Mouse (Mus musculus) lung, postnatal 36 days (tissue): ENCODE data around the gene Cacna1c.

Source experiments
- DNase-seq: peaks from one replicate; pipeline ENCODE4 v3.0.0; 2022; ENCODE audit warnings: mixed read lengths

The Cacna1c gene

DNA sequence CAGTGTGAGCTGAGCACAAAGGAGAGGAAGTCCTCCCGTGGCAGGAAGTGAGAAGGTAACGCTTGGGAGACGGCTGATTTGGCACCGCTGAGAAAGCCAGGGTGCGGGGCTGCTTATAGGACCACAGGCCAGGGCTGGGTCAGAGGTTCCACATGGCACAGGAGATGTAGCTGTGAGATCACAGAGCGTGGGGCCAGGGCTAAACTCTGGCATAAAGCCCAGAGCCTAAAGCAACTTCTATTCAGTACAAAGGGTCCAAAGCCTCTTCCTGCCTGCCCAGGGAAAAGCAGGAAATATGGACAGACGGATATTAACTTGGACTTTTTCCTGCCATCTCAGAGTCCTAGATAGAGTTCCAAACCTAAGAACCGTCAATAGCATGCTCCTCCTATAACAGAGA, 107.8 kb downstream of the Cacna1c start:
- peak; percentile 36 for DNase-seq

DNA sequence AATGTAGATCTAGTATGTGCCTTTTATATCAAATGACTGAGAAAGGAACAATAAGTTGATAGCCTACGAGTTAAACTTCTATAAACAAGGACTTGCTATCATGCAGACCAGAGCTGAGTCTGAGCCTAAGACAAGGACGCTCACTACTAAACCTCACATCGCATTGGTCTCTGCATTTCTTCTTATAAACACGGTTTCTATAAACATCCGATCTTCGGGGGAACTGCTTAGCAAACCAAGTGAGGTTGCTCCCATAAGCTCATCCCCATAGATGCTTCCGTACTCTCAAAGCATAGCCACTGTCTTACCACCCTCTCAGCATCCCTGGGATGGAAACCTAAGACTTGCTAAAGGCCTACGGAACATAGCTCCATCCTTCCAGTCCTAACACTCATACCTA, 108.3 kb downstream of the Cacna1c start:
- DNase-seq = no peak

DNA sequence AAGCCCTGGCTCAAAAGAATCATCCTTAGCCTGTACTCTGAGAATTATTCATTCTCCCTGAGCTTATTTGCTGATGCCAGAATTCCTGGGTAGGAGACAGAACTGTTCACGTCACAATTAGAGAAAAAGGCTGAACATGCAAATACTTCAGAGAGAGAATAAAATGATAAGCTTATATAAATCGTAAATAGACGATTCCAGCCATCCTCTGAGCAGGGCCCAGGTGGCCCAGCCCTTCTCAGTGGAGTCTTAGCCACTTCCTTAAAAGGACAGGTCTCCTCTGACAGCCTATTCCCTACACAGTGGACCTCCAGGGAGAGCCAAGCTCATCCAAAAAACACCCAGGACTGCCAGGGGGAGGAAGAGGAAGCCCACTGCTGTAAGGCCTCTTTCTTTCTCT, 110.4 kb downstream of the Cacna1c start:
- DNase-seq = no peak

DNA sequence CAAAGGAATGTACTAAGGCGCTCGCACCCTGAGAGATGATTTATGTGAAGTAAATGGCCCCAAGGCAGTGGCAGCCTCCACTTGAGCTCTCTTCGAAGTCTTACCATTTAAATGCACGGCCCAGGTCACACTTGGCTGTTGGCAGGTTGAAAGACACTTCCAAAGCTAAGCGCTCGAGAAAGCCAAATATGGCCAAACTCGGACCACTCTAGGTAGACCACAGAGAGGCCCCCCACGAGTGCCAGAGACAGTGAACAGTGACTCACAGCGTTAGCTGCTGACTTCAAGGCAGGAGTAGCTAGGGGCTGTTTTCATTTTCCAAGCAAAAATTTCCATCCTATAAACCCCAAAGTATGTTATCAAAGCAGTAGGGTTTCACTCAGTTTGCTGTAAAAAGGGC, 111.7 kb downstream of the Cacna1c start:
- no peak for DNase-seq

DNA sequence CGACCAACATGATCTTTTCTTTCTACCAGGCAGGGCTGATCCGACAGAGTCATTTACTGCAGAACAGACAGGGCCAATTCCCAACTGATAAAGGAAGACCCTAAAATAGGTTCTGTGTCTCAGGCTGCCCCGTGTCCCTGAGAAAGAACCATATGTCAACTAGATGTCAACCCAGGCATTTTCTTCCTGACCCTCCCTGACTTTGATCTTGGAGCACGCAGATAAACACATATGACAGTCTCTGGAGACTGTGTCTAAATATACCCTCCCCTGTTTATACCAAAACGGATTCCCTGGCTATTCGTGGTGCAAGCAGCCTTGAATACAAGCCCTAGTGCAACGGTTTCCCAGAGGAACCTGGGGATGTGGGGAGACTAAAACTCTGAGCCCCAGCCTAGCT, 112.7 kb downstream of the Cacna1c start:
- DNase-seq = peak; percentile 56

DNA sequence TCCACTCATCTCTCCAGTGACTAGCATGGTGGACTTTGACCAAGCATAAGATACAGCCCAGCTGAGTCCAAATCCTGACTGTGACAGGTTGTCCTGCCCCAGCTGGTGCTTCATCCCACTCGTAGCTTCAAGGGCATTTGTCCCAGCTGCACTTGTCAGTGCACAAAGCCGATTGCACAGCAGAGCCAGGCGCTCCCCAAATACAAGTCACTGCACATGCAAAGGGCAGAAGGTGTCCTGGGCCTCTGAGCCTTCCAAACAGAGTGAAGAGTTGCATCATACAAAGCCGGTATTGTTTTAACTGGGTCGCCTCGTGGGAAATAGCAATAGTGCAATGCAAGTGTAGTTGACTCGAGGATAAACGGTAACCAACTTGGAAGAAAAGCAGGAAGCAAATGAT, 113.6 kb downstream of the Cacna1c start:
- DNase-seq = peak; percentile 35

DNA sequence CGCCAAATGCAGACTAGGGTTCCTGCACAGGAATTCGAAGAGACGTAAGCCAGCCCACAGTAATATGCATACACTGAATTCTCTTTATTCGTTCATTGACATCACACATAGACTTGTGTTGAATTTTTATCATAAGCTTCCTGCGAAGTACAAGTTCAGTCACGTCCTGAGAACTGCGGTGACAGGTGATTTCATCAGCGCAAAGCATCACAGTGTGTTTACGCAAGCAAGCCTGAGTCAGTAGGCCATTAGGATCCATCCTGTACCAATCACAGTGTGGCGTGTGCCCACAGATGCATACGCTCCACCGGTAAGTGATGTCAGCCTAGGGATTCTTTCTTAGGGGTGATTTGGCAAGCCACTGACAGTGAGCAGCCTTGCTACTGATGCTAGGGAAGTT, 114.6 kb downstream of the Cacna1c start:
- no peak for DNase-seq

DNA sequence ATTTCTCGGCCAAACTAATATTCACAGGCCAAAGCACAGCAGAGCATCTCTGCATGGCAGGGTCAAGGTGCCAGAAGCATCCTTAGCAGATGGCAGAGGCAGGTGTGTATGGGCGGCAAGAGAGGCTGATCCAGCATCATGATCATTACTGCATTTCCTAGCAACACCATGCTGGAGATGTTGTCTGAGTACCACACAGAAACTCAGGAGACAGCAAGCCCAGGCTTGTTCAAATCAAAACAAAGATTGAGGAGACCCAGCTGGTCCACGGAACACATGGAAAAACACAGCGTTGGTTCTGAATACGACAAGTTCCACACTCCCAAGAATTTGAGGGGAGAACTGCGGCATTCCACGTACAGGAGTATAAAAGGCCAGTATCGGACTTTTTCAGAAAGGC, 116.6 kb downstream of the Cacna1c start:
- peak; percentile 57 for DNase-seq

DNA sequence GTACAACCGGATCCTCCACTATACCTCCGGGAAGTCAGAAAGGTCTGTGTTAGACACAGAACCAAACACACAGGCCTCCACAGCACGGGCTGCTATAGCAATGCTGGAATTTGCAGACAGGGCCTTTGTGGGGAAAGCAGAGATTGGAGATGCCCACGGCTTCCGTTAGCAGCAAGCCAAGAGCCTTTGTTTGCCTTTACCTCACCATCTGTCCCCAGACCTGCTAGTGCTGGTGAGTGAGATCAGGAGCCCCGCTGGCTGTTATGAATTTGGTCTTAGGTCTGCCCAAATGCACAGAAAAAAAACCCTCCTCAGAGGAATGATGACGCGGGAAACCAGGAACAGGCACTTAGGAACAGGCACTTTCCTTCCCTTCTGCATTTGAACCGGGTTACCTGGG, 117.3 kb downstream of the Cacna1c start:
- no peak for DNase-seq

DNA sequence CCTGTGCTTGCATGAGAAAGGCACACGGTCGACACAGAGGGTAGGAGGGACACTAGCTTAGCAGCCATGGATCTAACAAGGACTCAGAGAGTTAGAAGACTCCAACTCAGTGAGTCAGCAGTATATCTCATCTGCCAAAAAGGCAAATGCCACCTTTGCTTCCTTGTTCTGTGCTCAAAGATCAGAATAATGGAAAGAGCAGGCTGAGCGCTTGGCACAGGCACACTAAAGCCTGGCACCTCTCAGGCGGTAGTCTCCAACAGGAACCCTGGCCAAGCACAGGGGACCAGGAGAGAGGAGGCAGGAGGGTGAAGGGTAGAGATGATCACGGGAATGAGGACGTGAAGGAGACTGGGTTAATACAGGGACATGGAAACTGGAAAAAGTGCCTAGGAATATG, 119.0 kb downstream of the Cacna1c start:
- DNase-seq = no peak

DNA sequence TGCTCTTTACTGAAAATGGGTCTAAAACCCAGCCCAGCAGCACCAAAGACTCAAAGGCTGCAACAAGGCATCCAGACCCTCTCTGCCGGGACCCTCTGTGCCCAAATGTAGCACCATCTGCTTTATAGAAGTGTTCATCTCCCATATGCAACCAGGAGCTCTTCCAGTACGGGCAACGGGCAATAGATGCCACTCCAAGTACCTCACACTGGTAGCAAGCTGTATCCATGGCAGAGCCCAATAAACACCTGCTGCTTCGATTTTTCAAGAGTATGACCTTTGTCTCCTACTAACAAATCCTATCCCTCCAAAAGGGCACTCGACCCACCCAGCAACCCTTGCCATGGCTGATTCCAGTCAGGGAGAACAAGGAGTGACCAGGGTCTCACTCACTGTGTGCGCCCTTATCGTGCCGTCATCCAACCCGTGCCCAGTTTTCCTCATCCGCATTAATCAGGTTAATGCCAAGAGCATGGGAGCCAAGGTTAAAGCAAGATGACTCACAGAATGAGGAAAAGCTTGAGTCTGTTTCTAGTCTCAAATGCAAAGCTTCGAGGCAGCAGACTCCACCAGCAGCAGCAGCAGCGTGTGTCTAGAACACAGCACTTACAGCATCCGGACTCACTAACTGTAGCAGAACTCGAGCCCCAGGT, 122.7 kb downstream of the Cacna1c start:
- no peak for DNase-seq

DNA sequence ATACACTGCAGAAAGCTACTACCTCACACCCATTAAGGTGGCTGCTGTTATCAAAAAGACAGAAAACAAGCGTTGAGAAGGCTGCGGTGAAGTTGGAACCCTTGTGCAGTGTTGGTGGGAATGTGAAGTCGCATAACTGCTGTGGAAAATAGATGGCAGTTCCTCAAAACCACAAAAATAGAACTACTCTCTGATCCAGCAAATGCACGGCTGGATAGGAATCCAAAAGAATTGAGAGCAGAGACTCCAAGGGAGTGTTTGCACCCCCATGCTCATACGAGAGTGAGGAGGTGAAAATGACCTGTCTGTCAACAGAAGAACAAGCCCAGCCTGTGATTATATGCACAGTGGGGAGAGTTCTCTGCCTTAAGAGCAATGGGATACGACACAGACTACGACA, 123.4 kb downstream of the Cacna1c start:
- DNase-seq = no peak

DNA sequence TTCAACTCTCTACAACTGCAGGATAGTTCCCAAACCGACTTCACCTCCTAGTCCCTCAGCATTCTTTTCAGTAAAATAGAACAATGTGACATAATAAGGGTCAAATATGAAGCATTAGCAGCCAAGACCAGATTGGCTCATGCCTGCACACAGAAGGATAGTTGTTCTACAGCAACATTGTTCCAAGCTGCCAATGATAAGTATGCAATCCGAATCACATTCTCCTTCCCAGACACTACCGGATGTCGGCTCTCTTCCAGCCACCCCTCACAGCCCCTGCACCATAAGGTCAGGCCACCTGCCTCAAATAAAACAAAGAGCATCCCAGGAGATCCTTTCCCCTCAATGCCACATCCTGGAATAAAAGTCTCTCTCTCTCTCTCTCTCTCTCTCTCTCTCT, 125.4 kb downstream of the Cacna1c start:
- no peak for DNase-seq

DNA sequence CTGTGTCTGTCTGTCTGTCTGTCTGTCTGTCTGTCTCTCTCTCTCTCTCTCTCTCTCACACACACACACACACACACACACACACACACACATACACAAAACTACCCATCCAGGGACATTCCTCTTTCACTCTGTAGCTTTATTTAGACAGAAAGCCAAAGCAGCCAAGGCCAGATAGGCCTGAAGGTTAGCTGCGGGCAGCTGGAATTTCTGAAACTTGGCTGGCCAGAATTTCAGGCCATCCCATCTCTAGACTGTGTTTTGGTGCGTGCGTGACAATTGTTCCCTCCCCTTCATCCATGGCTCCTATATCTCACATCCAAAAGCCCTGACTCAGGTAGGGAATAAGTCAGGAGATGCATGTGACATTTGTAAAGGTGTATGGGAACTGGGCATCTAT, 125.9 kb downstream of the Cacna1c start:
- DNase-seq = no peak

DNA sequence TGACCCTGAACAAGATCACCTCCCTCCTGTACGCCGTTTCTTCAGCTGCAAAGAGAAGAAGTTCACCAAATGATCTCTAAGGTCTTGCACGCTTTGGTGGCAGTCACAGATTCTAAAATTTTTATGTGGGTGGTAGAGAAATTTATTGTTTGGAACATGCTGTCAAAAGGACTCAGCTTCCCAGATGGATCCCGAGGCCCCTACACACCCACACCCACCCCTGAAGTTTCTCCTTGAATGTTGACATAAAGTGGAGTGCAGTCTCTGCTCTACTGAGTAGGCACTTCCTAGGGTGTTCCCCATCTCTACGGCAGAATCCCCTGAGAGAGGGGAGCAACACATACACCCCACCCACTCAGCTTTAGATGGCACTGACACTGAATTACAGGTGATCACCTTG, 127.1 kb downstream of the Cacna1c start:
- DNase-seq = no peak

DNA sequence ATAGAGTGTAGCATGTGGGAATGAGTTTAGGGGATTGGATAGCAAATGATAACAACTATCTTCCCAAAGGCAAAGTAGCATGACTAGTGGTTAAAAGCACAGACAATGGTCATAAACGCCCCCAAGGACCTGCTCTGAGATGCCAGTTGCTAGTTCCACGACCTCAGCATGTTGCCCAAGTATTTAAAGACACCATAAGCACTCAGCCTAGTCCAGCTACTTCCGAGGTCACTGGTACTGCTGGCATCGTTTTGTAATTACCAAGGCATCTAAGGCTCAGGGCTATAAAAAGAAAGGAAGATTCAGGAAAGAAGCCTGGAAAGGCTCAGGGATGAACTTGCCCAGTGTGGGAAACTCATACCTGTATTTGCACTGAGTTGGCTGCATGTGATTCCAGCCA, 127.6 kb downstream of the Cacna1c start:
- DNase-seq = no peak

DNA sequence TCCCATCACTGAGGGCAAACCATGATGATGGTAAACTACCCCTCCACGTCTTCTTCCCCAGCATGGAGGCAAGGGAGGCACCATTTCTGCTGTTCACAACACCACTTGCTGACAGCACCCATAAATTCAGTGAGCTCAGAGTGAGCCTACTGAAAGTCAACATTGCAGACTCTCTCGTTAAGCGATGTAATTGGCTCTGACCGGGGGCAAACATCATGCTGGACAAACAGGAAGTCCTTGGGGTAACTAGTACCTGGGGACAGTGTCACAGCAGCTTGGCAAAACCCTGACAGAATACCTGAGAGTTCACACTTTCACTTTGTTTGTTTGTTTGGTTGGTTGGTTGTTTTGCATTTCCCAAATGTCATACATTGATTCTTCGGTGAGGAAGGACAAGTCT, 131.3 kb downstream of the Cacna1c start:
- no peak for DNase-seq

DNA sequence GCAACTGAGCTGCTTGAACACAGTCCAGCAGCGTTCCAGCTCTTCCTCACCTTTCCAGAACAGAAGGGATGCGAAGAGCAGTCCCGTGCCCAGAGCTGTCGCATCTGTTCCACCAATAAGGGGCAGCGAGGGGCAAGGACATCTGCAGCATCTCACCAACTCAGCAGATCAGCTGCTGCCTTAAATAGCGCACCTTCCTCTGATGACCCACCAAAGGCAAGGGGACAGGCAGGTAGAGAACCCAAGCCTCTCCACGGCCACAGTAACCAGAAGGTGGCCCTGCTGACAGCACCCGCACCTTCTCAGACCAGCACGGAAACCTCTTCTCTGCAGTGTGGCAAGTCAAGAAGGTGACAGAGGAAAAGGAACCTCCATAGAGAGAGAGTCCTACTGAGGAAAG, 131.8 kb downstream of the Cacna1c start:
- DNase-seq = no peak

DNA sequence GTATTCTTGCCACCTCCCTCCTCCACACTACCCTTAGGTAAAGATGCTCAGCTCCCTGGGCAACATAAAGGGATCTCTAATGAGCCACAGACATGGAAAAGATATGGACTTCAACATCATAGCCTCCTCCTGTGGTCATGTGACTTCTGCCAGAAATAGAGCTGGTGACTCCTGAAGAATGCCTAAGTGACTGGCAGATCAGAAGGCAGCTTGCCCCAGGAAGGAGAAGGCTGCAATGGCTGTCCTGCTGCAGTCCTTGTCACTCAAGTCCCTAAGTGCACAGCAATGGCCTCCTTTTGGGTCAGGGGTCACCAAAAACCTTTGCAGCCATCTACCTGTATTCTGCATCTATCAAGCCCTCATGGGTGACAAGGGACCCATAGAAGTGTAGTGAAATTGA, 133.5 kb downstream of the Cacna1c start:
- DNase-seq = no peak

DNA sequence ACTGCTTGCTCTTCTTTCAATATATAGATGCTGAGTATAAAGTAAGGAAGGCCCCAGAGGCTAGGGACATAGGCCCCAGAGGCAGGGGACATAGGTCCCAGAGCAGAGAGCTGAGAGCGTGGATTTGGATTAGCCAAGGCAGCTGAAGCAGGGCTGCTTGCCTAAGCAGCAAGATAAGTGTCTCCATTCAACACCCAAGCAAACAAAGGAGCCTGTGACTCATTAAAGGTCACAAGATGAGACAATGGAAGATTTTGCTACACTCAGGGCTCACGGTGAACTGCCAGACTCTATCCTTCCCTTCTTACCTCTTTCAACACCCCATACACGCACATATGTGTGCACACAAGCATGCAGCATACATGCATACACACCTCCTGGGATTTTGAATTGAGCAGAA, 137.3 kb downstream of the Cacna1c start:
- DNase-seq = peak; percentile 45

DNA sequence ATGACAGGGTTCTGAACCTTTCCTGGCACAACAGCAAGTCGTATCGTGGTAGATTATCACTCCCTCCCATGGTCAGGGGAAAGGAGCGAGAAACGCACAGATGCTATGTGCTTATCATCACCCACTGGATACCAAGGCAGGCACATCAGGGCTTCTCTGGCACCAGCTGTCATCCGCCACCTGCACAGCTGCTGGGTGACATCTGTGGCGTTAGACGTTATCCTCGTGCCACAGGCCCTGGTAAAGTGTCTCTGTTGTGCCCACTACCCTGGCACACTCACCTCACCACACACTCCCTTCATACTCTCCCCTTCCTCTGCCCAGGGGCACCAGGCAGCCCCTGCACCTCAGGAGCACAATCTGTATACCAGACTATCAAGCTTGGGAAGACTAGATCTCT, 137.8 kb downstream of the Cacna1c start:
- no peak for DNase-seq

DNA sequence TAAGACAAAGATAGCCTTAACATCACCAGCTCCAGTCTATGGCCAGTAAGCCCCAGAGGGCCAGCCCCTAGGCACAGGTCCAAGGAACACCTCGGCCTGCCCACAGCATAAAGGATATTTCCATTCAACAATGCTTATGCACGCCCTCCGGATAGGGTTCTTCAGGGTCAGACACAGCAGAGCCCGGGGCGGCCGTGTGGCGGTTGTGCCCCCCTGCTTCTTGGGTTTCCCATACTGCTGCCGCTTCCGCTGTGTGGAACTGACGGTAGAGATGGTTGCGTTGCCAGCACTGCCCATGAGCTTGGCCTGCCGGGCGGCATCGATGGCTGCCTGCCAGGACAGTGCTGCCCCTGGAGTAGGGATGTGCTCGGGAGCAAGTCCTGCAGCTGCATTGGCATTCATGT, 139.1 kb downstream of the Cacna1c start:
- peak; percentile 42 for DNase-seq

DNA sequence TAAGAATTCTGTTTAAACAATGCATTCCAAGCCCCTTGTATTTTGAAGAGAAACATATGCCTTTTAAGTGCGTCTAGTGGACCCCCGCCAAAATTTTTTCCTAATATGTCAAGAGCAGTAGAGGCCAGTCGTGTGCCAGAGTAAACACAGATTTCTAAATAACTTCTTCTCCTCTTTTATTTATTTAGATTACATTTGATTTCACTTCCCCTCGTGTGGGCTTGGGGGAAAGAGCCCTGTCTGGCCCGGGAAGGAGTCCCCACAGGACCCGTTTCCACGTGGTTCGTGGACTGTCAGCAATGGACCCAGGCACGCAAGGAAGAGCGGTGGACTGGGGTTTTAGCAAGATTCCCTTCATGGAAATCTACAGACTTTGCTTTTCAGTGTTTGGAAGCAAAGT, 143.4 kb downstream of the Cacna1c start:
- DNase-seq = peak; percentile 80

DNA sequence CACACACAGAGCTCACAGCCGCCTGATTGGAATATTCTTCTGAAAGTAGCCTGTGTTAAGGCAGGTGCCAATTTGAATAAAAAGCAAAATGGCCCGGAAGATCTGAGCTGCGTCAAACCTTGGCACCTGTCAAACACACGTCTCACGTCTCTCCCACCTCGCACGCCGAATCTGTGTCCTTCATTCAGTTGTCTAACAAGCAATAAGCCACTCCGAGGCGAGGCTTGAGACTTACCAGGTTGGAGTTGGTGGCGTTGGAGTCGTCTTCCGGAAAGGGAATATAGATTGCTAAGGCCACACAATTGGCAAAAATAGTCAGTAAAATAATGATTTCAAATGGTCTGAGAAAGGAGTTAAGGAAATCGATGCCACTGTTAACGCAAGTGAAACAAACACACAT, 143.9 kb downstream of the Cacna1c start:
- peak; percentile 32 for DNase-seq

DNA sequence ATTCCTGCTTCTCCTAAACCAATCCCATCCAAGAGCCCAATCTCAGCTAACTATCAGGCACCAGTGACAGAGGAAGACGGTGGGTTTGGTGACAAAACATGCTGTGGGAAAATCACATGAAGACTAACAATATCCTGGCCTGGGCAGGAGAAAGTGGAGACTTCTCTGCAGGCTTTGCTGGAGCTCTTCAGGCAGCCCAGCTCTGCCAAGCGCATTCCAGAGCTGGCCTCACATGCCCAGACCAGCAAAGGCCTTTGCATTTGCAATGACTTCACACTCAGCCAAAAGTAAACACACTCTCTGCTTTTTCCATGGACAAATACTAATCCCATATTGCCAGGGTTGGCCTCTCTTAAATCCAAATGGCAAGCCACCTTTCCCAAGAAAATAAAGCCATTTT, 144.5 kb downstream of the Cacna1c start:
- DNase-seq = peak; percentile 63

DNA sequence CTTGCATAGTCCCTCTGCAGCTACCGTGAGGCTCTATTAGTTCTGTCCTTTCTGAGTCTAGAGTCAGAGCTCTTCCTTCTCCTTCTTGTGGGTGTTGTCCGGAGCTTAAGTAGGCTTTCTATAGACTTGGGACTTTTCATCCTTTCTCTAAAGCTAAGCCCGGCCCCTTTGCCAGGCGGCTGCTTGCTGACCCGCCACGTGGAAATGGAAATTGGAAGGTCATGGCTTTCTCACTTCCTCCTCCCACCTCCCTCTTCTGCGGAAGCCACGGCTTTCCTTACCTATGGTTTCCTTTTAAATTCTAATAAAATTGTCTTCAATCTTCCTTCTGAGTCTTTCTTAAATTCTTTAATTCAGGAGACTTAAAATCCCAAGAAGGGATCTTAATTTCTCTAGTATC, 148.9 kb downstream of the Cacna1c start:
- DNase-seq = no peak
